Mouse (Mus musculus): ENCODE results near the gene Ror1. TPM values are rescaled to one million over a fixed set of nuclear protein-coding genes. Genes with fewer than 3 reads are reported as not detected.

Gene Ror1
- polyA plus RNA-seq, 1 experiment from 2014 or later, result 1.5 TPM

GRCm38 (mm10) chr4:100381760-100382159, 286.2 kb downstream of the Ror1 start:
- Histone ChIP-seq H3K9me3 (ENCODE audit: control insufficient read depth, low read length) (no peaks in the 10 kb centered on the region), H3K4me1 (ENCODE audit: control insufficient read depth, insufficient read depth, low read length) (0 out of 2 replicates have a peak, but pooled peaks cover 3% of the 10 kb centered on the region), H3K27me3 (ENCODE audit: control insufficient read depth, insufficient read depth, low read length) (no peaks in the 10 kb centered on the region), H3K36me3 (ENCODE audit: control insufficient read depth, insufficient read depth, low read length) (no peaks in the 10 kb centered on the region), H3K4me2 (ENCODE audit: low read length) (no peak overlapping the region), H3K9ac (replicated peaks; ENCODE audit: low read length) (no peak overlapping the region), H3K27ac (replicated peaks; ENCODE audit: low read depth, low read length) (no peak overlapping the region), H3K4me3 (replicated peaks; ENCODE audit: low read depth, low read length) (no peak overlapping the region)
- WGBS, result 91% methylated on average over 4 of the region's 4 CpGs
- DNase-seq (no peak), ATAC-seq (ENCODE audit: low FRiP score, low TSS enrichment) (no peak)

DNA sequence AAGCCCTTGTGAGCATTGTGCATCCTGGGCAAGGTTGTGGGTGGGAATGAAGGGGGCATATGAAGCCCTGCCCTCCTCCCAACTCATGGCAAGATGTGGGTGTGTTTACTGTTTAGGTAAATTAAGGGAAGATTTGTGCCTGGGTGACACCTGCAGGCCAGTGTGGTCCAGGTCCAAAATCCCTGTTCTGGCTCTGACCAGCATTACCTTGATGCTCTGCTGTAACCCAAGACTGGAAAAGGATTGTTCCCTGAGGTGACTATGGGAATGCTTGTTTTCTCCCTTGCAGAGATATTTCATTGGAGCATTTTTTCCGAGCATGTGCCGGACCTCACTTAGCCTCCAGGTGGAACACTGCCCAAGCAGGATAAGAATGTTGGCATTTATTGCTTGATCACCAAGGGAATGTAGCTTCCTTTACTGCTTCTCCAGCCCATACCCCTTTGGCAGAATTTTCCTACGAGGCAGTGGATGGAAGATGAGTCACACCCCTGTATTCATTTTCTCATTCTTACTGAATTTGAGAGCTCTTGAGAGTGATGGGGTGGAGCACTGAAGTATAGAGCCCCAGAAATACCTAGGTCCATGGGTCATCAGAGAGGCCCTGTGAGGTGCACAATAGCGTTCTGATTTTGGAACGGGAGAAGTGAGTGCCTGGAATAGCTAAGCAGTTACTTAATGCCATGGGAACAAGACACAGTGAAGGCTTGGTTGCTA, 290.8 kb downstream of the Ror1 start:
- WGBS, result 65% methylated on average over 5 of the region's 5 CpGs
- no peaks in the 10 kb centered on the region for H3K36me3 ChIP-seq (ENCODE audit: control insufficient read depth, insufficient read depth, low read length)
- no peak overlapping the region for H3K4me2 ChIP-seq (ENCODE audit: low read length)
- no peaks in the 10 kb centered on the region for H3K9me3 ChIP-seq (ENCODE audit: control insufficient read depth, low read length)
- no peak overlapping the region for H3K27ac ChIP-seq (replicated peaks; ENCODE audit: low read depth, low read length)
- H3K4me1 ChIP-seq (ENCODE audit: control insufficient read depth, insufficient read depth, low read length), result 0 out of 2 replicates have a peak, but pooled peaks cover 3% of the 10 kb centered on the region
- H3K4me3 ChIP-seq (replicated peaks; ENCODE audit: low read depth, low read length), result no peak overlapping the region
- H3K27me3 ChIP-seq (ENCODE audit: control insufficient read depth, insufficient read depth, low read length), result no peaks in the 10 kb centered on the region
- H3K9ac ChIP-seq (replicated peaks; ENCODE audit: low read length), result no peak overlapping the region
- no peak for DNase-seq
- ATAC-seq (ENCODE audit: low FRiP score, low TSS enrichment), result no peak

DNA sequence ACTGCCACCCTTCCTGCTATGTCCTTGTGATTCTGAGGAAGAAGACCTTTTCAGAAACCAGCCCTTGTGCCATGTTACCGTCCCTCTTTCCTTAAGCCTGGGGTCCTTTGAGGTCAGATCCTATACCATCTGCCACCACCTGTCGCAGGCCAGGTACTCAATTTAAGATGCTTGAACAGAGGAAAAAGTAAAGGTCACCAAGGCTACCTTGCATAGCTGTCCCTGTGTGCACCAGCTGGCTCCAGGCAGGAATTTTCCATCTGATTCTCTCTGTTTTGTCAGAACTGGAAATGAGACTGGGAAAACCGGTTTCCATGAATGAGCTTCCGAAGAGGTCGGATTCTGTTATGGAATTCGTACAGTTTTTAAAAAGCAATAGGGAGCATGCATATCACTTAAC, 294.8 kb downstream of the Ror1 start:
- H3K4me2 ChIP-seq (ENCODE audit: low read length), result no peak overlapping the region
- no peaks in the 10 kb centered on the region for H3K27me3 ChIP-seq (ENCODE audit: control insufficient read depth, insufficient read depth, low read length)
- no peaks in the 10 kb centered on the region for H3K9me3 ChIP-seq (ENCODE audit: control insufficient read depth, low read length)
- H3K4me1 ChIP-seq (ENCODE audit: control insufficient read depth, insufficient read depth, low read length), result no peaks in the 10 kb centered on the region
- no peak overlapping the region for H3K9ac ChIP-seq (replicated peaks; ENCODE audit: low read length)
- ATAC-seq (ENCODE audit: low FRiP score, low TSS enrichment), result no peak
- DNase-seq, result no peak
- no peak overlapping the region for H3K4me3 ChIP-seq (replicated peaks; ENCODE audit: low read depth, low read length)
- WGBS, result 96% methylated on average over 6 of the region's 6 CpGs
- no peaks in the 10 kb centered on the region for H3K36me3 ChIP-seq (ENCODE audit: control insufficient read depth, insufficient read depth, low read length)
- H3K27ac ChIP-seq (replicated peaks; ENCODE audit: low read depth, low read length), result no peak overlapping the region

- Histone ChIP-seq H3K4me2 (ENCODE audit: low read length) (no peak overlapping the region), H3K27me3 (ENCODE audit: control insufficient read depth, insufficient read depth, low read length) (no peaks in the 10 kb centered on the region), H3K9ac (replicated peaks; ENCODE audit: low read length) (no peak overlapping the region), H3K4me3 (replicated peaks; ENCODE audit: low read depth, low read length) (no peak overlapping the region), H3K36me3 (ENCODE audit: control insufficient read depth, insufficient read depth, low read length) (no peaks in the 10 kb centered on the region), H3K9me3 (ENCODE audit: control insufficient read depth, low read length) (no peaks in the 10 kb centered on the region), H3K4me1 (ENCODE audit: control insufficient read depth, insufficient read depth, low read length) (no peaks in the 10 kb centered on the region), H3K27ac (replicated peaks; ENCODE audit: low read depth, low read length) (no peak overlapping the region)
- no peak for ATAC-seq (ENCODE audit: low FRiP score, low TSS enrichment)
- no peak for DNase-seq
- WGBS, result 90% methylated on average over 6 of the region's 6 CpGs
Observed at GRCm38 (mm10) chr4:100391021-100391420, 295.4 kb downstream of the Ror1 start.

- H3K4me2 ChIP-seq (ENCODE audit: low read length), result no peak overlapping the region
- H3K9ac ChIP-seq (replicated peaks; ENCODE audit: low read length), result no peak overlapping the region
- no peaks in the 10 kb centered on the region for H3K4me1 ChIP-seq (ENCODE audit: control insufficient read depth, insufficient read depth, low read length)
- no peaks in the 10 kb centered on the region for H3K36me3 ChIP-seq (ENCODE audit: control insufficient read depth, insufficient read depth, low read length)
- WGBS, result 85% methylated on average over 12 of the region's 12 CpGs
- no peak overlapping the region for H3K4me3 ChIP-seq (replicated peaks; ENCODE audit: low read depth, low read length)
- H3K27me3 ChIP-seq (ENCODE audit: control insufficient read depth, insufficient read depth, low read length), result no peaks in the 10 kb centered on the region
- H3K9me3 ChIP-seq (ENCODE audit: control insufficient read depth, low read length), result no peaks in the 10 kb centered on the region
- DNase-seq (no peak), ATAC-seq (ENCODE audit: low FRiP score, low TSS enrichment) (no peak)
- H3K27ac ChIP-seq (replicated peaks; ENCODE audit: low read depth, low read length), result no peak overlapping the region
Observed at GRCm38 (mm10) chr4:100393374-100394061, 297.9 kb downstream of the Ror1 start.

DNA sequence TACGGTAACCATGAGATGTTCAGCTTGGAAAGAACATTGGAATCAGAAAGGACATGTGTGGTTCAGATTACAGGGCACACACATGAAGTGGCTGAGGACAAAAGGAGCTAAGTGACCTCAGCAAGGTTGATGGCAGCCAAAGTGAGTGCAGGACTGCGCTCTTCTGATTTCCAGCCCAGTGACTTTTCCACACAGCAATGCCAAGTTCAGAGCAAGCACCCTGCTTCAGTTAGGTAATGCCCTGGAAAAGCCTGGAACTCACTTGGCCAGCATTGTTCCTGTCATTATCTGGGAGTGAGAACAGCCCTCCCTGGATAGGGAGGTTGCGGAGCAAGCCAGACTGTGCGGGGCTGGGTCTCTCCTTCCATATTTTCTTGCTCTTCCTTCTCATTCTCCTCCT, 299.8 kb downstream of the Ror1 start:
- DNase-seq (no peak), ATAC-seq (ENCODE audit: low FRiP score, low TSS enrichment) (no peak)
- Histone ChIP-seq H3K4me3 (replicated peaks; ENCODE audit: low read depth, low read length) (no peak overlapping the region), H3K27me3 (ENCODE audit: control insufficient read depth, insufficient read depth, low read length) (no peaks in the 10 kb centered on the region), H3K36me3 (ENCODE audit: control insufficient read depth, insufficient read depth, low read length) (no peaks in the 10 kb centered on the region), H3K9me3 (ENCODE audit: control insufficient read depth, low read length) (no peaks in the 10 kb centered on the region), H3K9ac (replicated peaks; ENCODE audit: low read length) (no peak overlapping the region), H3K4me1 (ENCODE audit: control insufficient read depth, insufficient read depth, low read length) (no peaks in the 10 kb centered on the region), H3K27ac (replicated peaks; ENCODE audit: low read depth, low read length) (no peak overlapping the region), H3K4me2 (ENCODE audit: low read length) (no peak overlapping the region)
- WGBS, result 96% methylated on average over 4 of the region's 4 CpGs

- DNase-seq, result no peak
- 87% methylated on average over 3 of the region's 3 CpGs for WGBS
Observed at GRCm38 (mm10) chr4:100398079-100398478, 302.5 kb downstream of the Ror1 start.

GRCm38 (mm10) chr4:100401078-100401477, 305.5 kb downstream of the Ror1 start:
- H3K27me3 ChIP-seq (ENCODE audit: control insufficient read depth, insufficient read depth, low read length), result no peaks in the 10 kb centered on the region
- ATAC-seq (ENCODE audit: low FRiP score, low TSS enrichment) (no peak), DNase-seq (no peak)
- H3K9me3 ChIP-seq (ENCODE audit: control insufficient read depth, low read length), result no peaks in the 10 kb centered on the region
- no peak overlapping the region for H3K4me3 ChIP-seq (replicated peaks; ENCODE audit: low read depth, low read length)
- no peak overlapping the region for H3K4me2 ChIP-seq (ENCODE audit: low read length)
- 66% methylated on average over 3 of the region's 3 CpGs for WGBS
- no peaks in the 10 kb centered on the region for H3K36me3 ChIP-seq (ENCODE audit: control insufficient read depth, insufficient read depth, low read length)
- no peaks in the 10 kb centered on the region for H3K4me1 ChIP-seq (ENCODE audit: control insufficient read depth, insufficient read depth, low read length)
- H3K9ac ChIP-seq (replicated peaks; ENCODE audit: low read length), result no peak overlapping the region
- no peak overlapping the region for H3K27ac ChIP-seq (replicated peaks; ENCODE audit: low read depth, low read length)

More at GRCm38 (mm10) chr4:100398079-100398478, 302.5 kb downstream of the Ror1 start:
- no peaks in the 10 kb centered on the region for H3K36me3 ChIP-seq (ENCODE audit: control insufficient read depth, insufficient read depth, low read length)
- H3K4me2 ChIP-seq (ENCODE audit: low read length), result no peak overlapping the region
- no peaks in the 10 kb centered on the region for H3K9me3 ChIP-seq (ENCODE audit: control insufficient read depth, low read length)
- no peaks in the 10 kb centered on the region for H3K27me3 ChIP-seq (ENCODE audit: control insufficient read depth, insufficient read depth, low read length)
- no peak overlapping the region for H3K4me3 ChIP-seq (replicated peaks; ENCODE audit: low read depth, low read length)
- no peaks in the 10 kb centered on the region for H3K4me1 ChIP-seq (ENCODE audit: control insufficient read depth, insufficient read depth, low read length)
- no peak overlapping the region for H3K9ac ChIP-seq (replicated peaks; ENCODE audit: low read length)
- no peak overlapping the region for H3K27ac ChIP-seq (replicated peaks; ENCODE audit: low read depth, low read length)
- ATAC-seq (ENCODE audit: low FRiP score, low TSS enrichment), result no peak

Data from midbrain, embryonic 14.5 days (tissue).